Mouse (Mus musculus): ENCODE results near the gene Tpgs1. TPM values are rescaled to one million over a fixed set of nuclear protein-coding genes. Genes with fewer than 3 reads are reported as not detected.
A peak's percentile ranks its signal among the peaks of the same experiment; 100 is the strongest.

The Tpgs1 gene
- total RNA-seq, 2 experiments from 2014 or later = 26.2 to 27.0 TPM

GRCm38 (mm10) chr10:79668076-79668475, 1.1 kb upstream of the Tpgs1 start:
- no peak for DNase-seq

GRCm38 (mm10) chr10:79669576-79670057, 448 bp downstream of the Tpgs1 start:
- DNase-seq = peak; percentile 82

DNA sequence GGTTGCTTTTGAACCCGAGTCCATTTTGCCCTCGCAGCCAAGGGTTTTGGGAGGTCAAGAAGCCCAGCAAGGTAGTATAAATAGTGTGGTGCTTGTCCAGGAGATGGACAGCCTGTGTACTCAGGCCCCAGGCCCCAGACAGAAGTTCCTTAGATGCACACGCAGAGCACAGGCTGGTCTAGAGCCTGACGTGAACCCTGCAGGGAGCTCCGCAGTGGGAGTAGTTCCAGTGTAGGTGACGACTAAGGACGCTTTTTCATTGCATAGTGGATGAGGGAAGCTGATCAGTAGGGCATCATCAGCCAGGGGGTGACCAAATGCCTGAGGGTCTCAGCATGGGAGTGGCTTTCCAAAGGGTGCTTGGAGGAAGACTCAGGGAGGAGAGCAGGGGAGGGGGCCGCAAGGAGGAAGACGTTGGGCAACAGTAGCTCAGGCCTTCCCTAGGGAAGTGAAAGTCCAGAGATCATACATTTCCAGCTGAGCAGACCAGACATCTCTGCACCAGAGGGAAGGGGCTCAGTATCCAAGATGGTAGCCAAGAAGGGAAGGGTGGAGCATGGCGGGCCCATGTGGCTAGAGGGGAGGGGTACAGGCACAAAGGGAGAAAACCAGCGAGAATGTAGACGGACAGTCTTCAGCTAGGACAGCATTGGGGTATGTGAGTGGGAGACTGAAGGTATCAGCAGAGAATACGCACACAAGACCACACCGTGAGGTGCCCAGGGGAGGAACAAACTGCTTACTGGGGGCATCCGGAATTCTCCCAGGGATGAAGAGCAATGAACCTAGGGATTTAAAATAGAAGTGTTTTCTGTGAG, 1.1 kb downstream of the Tpgs1 start:
- DNase-seq = no peak

DNA sequence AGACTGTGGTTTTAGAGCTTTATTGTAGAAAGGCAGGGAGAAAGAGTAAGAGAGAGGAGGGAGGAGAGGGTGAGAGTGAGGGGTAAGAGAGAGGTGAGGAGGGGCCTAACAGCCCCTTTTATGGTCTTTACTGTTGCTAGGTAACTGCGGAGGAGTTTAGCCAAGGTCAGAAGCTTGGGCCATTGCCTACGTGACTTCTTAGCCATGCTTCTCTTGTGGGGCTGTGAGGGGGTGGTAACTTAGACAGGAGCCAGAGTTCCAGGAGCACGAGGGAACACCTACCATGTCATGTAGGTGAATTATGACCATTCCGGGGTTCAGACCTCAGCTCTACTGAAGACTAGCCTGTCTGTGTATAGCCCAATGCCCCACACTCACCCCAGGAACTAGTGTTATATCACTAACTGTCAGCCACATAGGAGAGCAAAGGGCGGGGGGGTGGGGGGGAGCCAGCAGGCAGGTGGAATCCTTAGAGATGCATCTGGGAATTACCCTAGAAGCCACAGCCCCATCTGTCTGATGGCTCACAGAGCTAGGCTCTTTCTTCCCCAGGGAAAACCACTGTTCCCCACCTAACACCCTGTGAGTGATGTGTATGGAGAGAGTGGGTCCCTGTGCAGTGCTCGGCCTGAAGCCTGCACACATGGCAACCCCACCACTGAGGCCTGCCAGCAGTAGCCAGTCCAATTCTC, 2.4 kb downstream of the Tpgs1 start:
- no peak for DNase-seq

- DNase-seq = no peak
Measured at GRCm38 (mm10) chr10:79672088-79672455, 2.9 kb downstream of the Tpgs1 start.

DNA sequence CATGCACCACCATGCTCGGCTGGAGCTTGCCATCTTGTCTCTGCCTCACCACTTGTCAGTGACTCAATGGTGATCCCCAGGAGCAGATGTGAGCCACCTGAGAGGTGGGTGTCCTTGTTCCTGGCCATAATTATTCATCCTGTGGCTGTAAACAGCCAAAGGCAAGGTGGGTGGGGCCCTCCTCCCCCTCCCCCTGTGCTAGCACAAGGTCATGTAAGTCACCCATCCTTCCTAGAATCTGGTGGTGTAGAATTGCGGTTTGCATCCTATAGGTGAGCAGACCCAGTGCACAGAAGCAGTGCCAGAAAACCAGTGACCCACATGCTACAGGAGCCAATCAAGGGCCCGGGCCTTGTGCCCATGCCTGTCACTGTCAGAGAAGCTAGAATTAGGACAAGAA, 3.9 kb downstream of the Tpgs1 start:
- no peak for DNase-seq

GRCm38 (mm10) chr10:79675346-79676035, 6.3 kb downstream of the Tpgs1 start:
- no peak for DNase-seq

DNA sequence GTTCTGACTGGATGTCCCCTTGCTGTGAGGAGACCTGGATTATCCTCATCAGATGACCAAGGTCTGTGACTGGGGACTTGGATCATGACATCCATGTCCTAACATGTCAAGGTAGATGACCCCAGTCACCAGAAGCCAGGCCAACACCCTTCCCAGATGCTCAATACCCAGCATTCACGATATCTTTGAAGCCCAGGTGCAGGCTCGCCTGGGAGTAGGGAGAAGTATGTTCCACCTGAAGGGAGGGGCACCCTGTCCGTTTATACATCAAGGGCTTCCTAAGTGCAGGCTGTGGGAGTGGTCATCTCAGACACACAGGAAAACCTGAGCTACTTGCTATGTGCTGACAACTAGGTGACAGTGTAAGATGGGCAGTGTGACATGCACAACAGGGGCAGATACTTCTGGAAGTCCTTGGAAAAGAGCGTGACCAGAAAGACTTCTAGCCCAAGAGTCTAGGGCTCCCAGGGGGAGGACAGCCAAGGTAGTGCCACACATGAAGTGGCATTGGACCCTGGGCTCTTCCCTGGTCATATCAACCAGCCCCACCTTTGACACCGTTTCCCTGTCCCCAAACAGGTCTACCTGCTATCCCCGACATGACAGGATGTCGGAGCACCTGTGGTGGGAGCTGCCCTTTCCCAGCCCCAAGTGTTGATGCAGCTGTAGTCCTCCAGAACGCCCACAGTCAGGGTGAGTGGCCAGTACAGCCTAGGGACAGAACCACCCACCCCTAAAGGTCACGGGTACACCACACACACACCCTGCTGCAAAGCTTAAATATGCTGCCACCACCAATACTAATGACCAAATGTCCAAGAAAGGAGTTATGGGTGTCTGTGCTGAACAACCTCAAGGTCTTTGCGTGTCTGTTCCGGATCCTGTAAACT, 11.7 kb downstream of the Tpgs1 start:
- DNase-seq = peak; percentile 43

DNA sequence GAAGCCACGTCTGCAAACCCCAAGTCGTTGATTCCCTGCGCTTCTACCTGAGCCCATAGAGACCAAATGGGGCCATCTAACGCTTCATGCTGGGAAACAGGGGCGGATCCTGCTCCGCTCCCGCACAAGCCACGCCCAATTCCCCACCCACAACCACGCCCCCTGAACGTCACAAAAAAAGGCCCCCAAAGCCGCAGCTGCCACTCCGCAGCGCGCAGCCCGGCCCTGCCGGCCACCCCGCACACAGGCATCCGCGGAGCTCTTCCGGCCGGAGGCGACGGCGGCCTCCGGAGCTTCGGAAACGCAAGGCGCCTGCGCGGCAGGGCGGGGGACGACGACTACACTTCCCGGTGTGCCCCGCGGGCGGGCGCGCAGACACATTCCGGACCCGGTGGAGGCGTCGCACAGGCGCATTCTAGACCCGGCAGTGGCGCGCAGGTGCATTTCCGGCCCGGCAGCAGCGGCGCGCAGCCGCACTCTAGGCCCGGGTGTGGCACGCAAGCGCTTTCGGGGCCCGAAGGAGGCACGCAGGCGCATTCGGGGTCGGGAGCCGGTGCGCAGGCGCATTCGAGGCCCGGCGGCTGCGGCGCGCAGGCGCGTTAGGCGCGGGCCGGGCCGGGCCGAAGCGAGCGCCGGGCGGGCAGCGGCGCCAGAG, 12.5 kb downstream of the Tpgs1 start, which contains the start of gene Cdc34:
Gene Cdc34 (plus strand): TSS at position 605 of the 655 bp plus-strand sequence.
- peak; percentile 99 for DNase-seq

GRCm38 (mm10) chr10:79682551-79682915, 13.4 kb downstream of the Tpgs1 start:
- DNase-seq = peak; percentile 50

GRCm38 (mm10) chr10:79682916-79683582, 13.9 kb downstream of the Tpgs1 start:
- DNase-seq = peak; percentile 78

GRCm38 (mm10) chr10:79683726-79684640, 14.8 kb downstream of the Tpgs1 start:
- DNase-seq = peak; percentile 56

DNA sequence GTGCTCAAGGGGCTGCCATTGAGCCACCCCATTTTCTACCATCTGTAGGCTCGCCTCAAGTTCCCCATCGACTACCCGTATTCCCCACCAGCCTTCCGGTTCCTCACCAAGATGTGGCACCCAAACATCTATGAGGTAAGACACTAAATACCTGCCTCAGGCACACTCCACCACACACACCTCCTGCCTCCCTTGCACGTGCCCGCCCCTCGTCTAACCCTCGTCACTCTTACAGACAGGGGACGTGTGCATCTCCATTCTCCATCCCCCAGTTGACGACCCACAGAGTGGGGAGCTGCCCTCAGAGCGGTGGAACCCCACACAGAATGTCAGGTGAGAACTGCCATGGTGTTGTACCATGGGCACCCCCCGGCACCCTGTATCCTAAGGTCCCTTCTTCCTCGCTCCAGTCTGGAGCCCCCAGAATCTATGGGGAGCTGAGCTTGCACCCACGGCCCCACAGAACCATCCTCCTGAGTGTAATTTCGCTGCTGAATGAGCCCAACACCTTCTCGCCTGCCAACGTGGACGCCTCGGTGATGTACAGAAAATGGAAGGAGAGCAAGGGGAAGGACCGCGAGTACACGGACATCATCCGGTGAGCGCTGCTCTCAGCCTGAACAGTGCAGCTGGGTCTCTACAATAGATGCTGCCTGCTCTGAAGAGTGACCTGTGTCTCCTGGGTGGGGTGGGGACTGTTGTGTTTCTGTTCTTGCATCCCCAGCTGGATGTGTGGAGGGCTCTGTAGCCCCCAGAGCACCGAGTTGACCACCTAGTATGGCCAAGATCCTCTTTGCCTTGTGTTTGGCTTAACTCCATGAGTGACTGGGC, 15.8 kb downstream of the Tpgs1 start:
- DNase-seq = no peak

DNA sequence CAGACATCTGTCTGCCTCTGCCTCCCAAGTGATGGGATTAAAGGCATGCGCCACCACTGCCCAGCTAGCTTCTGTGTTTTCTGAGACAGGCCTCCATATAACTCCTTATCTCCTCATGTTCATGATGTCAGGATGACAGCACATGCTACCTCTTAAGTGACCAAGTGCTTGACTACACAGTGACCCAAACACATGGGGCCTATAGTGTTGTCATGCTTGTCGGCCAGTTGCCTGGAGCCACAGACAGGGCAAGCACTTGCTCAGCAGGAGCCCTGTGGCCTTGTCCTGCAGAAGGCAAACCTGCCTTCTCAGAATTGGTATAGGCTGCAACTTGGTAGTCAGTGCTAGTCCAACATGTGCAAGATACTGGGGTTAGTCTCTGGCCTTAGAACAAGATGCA, 17.1 kb downstream of the Tpgs1 start:
- DNase-seq = no peak

DNA sequence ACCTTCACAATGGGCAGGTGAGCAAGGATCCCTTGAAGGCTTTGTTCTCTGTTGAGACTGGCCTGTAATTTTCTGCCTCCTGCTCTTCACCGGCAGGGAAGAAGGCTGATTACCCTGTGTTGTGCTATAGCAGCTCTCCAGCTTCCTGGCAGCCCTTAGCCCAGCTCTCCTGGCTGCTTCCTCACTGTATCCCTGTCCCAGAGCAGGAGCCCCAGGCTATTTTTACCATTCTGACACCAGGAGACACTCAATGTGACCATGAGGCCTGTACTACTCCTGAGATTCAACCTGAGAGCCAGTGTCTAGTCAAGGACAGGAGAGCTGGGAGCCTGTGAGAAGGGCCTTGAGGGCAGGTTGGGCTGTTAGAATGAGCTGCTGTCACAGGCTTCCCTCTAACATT, 17.5 kb downstream of the Tpgs1 start:
- no peak for DNase-seq

- no peak for DNase-seq
Measured at GRCm38 (mm10) chr10:79687513-79687912, 18.3 kb downstream of the Tpgs1 start.

- DNase-seq = no peak
Measured at GRCm38 (mm10) chr10:79688720-79689119, 19.6 kb downstream of the Tpgs1 start, which contains the start of gene Gzmm. Gene Gzmm, plus strand, starts transcription at chr10:79689020.

- DNase-seq = no peak
Measured at GRCm38 (mm10) chr10:79689178-79689577, 20.0 kb downstream of the Tpgs1 start.

Data from adrenal gland, postnatal 10 days (tissue).